Mouse (Mus musculus): ENCODE data around the gene Sat1. TPM values are rescaled to one million over a fixed set of nuclear protein-coding genes. Genes with fewer than 3 reads are reported as not detected.
"Not testable (repeated sequence)": the region's sequence is repeated elsewhere in the genome, so short reads cannot be mapped to it uniquely, and the experiment has no call there.

The Sat1 gene
- polyA plus RNA-seq, 1 experiment = 282 TPM

GRCm38 (mm10) chrX:155208671-155209070 is 7.6 kb downstream of the Sat1 start:
- no peak overlapping the region for H3K27ac ChIP-seq (ENCODE audit: control insufficient read depth, insufficient read depth, low read depth, low read length, poor library complexity)
- H3K4me3 ChIP-seq (replicated peaks; ENCODE audit: control insufficient read depth, low read depth, low read length) = no peak overlapping the region
- 52% methylated on average over 1 of the region's 1 CpGs for WGBS
- H3K4me1 ChIP-seq (ENCODE audit: control insufficient read depth, insufficient read depth, low read length) = no peaks in the 10 kb centered on the region
- TF ChIP-seq CTCF (IDR thresholded peaks at IDR 0.05; ENCODE audit: control insufficient read depth, insufficient read depth, low read length) (no peak), POLR2A (IDR thresholded peaks at IDR 0.05; ENCODE audit: borderline replicate concordance, control insufficient read depth, low read depth, low read length) (no peak)

DNA sequence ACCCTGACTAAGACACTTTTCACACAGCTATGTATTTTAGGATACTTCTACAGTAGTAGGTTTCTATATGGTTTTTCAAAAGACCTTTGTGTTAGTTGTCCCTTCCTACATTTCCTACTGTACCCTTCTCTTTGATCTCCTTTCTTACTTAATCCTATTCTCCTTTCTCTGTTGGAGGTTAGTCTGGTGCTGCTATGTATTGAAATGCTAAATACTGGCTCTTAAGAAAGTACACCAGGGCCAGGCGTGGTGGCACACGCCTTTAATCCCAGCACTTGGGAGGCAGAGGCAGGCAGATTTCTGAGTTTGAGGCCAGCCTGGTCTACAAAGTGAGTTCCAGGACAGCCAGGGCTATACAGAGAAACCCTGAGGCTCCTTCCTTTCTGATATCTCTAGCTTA is 10.8 kb downstream of the Sat1 start:
- WGBS = 78% methylated on average over 2 of the region's 2 CpGs
- not testable (repeated sequence) for H3K27ac ChIP-seq (ENCODE audit: control insufficient read depth, insufficient read depth, low read depth, low read length, poor library complexity); H3K4me3 ChIP-seq (replicated peaks; ENCODE audit: control insufficient read depth, low read depth, low read length); H3K4me1 ChIP-seq (ENCODE audit: control insufficient read depth, insufficient read depth, low read length)

- Histone ChIP-seq H3K27ac (ENCODE audit: control insufficient read depth, insufficient read depth, low read depth, low read length, poor library complexity) (no peak overlapping the region), H3K4me1 (ENCODE audit: control insufficient read depth, insufficient read depth, low read length) (no peaks in the 10 kb centered on the region), H3K4me3 (replicated peaks; ENCODE audit: control insufficient read depth, low read depth, low read length) (no peak overlapping the region)
- 50% methylated on average over 2 of the region's 2 CpGs for WGBS
- TF ChIP-seq POLR2A (IDR thresholded peaks at IDR 0.05; ENCODE audit: borderline replicate concordance, control insufficient read depth, low read depth, low read length) (no peak), CTCF (IDR thresholded peaks at IDR 0.05; ENCODE audit: control insufficient read depth, insufficient read depth, low read length) (no peak)
These were observed 13.6 kb downstream of the Sat1 start for GRCm38 (mm10) chrX:155202406-155203305.

- Histone ChIP-seq H3K27ac (ENCODE audit: control insufficient read depth, insufficient read depth, low read depth, low read length, poor library complexity) (no peak overlapping the region), H3K4me3 (replicated peaks; ENCODE audit: control insufficient read depth, low read depth, low read length) (no peak overlapping the region), H3K4me1 (ENCODE audit: control insufficient read depth, insufficient read depth, low read length) (no peaks in the 10 kb centered on the region)
- no peak for TF ChIP-seq CTCF (IDR thresholded peaks at IDR 0.05; ENCODE audit: control insufficient read depth, insufficient read depth, low read length)
- 87% methylated on average over 1 of the region's 1 CpGs for WGBS
These were observed 14.4 kb downstream of the Sat1 start for GRCm38 (mm10) chrX:155201799-155202198.

DNA sequence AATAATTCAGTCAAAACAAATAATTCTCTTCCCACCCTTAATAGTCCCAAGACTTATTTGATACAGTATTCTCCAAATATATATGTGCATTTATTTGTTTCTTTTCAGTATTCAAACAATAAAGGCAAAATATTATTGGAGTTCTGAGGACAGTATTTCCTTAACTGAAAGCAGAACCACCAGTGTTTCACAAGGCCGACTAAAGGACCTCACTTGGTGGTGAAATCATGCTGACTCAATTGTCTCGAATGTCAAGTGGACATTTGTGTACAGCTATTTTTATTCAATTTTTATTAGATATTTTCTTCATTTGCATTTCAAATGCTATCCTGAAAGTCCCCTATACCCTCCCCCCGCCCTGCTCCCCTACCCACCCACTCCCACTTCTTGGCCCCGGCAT is 21.3 kb downstream of the Sat1 start:
- 59% methylated on average over 4 of the region's 4 CpGs for WGBS
- Histone ChIP-seq H3K4me3 (replicated peaks; ENCODE audit: control insufficient read depth, low read depth, low read length) (no peak overlapping the region), H3K27ac (ENCODE audit: control insufficient read depth, insufficient read depth, low read depth, low read length, poor library complexity) (no peak overlapping the region), H3K4me1 (ENCODE audit: control insufficient read depth, insufficient read depth, low read length) (no peaks in the 10 kb centered on the region)
- TF ChIP-seq CTCF (IDR thresholded peaks at IDR 0.05; ENCODE audit: control insufficient read depth, insufficient read depth, low read length) (no peak), POLR2A (IDR thresholded peaks at IDR 0.05; ENCODE audit: borderline replicate concordance, control insufficient read depth, low read depth, low read length) (no peak)

- no peak for TF ChIP-seq CTCF (IDR thresholded peaks at IDR 0.05; ENCODE audit: control insufficient read depth, insufficient read depth, low read length)
- TF ChIP-seq POLR2A (IDR thresholded peaks at IDR 0.05; ENCODE audit: borderline replicate concordance, control insufficient read depth, low read depth, low read length) = no peak
- no peaks in the 10 kb centered on the region for H3K4me1 ChIP-seq (ENCODE audit: control insufficient read depth, insufficient read depth, low read length)
- H3K4me3 ChIP-seq (replicated peaks; ENCODE audit: control insufficient read depth, low read depth, low read length) = no peak overlapping the region
- H3K27ac ChIP-seq (ENCODE audit: control insufficient read depth, insufficient read depth, low read depth, low read length, poor library complexity) = no peak overlapping the region
- WGBS = 63% methylated on average over 5 of the region's 5 CpGs
These were observed 22.4 kb downstream of the Sat1 start for GRCm38 (mm10) chrX:155193732-155194443.

DNA sequence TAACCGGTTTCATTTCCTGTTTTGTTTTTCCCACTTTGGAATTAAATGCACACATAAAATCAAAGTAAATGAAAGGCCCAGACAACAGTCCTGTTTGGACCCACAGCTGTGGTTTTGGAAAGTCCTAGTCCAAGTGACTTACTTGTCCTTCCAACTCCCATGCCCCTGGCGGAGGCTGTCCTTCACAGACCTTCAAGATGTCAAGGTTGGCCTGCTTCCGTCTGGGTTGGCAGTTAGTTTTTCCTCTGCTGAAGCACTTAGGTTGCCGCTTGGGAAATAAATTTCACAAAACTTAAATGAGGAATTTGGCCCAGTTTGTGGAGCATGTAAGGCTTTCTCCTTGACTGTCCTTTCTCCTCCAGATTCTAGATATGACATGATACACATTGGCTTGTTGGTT is 24.3 kb downstream of the Sat1 start:
- Histone ChIP-seq H3K27ac (ENCODE audit: control insufficient read depth, insufficient read depth, low read depth, low read length, poor library complexity) (no peak overlapping the region), H3K4me3 (replicated peaks; ENCODE audit: control insufficient read depth, low read depth, low read length) (no peak overlapping the region), H3K4me1 (ENCODE audit: control insufficient read depth, insufficient read depth, low read length) (no peaks in the 10 kb centered on the region)
- TF ChIP-seq CTCF (IDR thresholded peaks at IDR 0.05; ENCODE audit: control insufficient read depth, insufficient read depth, low read length) (no peak), POLR2A (IDR thresholded peaks at IDR 0.05; ENCODE audit: borderline replicate concordance, control insufficient read depth, low read depth, low read length) (no peak)
- WGBS = 71% methylated on average over 4 of the region's 4 CpGs

DNA sequence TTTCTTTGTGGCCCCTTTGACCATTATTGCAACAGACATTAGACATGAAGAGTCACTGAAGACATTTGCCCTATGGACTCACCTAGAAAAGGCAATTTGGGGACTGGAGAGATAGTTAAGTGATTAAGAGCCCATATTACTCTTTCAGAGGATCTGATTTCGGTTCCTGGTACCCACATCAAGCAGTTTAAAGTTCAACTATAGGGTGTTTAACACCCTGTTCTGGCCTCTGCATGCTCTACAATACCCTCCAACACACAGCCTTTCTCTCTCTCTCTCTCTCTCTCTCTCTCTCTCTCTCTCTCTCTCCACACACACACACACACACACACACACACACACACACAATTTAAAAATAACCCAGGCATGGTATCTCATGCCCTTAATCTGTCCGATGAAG is 38.6 kb downstream of the Sat1 start:
- no peak for TF ChIP-seq POLR2A (IDR thresholded peaks at IDR 0.05; ENCODE audit: borderline replicate concordance, control insufficient read depth, low read depth, low read length)
- TF ChIP-seq CTCF (IDR thresholded peaks at IDR 0.05; ENCODE audit: control insufficient read depth, insufficient read depth, low read length) = no peak
- WGBS = 71% methylated on average over 2 of the region's 2 CpGs
- H3K4me3 ChIP-seq (replicated peaks; ENCODE audit: control insufficient read depth, low read depth, low read length) = no peak overlapping the region
- no peaks in the 10 kb centered on the region for H3K4me1 ChIP-seq (ENCODE audit: control insufficient read depth, insufficient read depth, low read length)
- H3K27ac ChIP-seq (ENCODE audit: control insufficient read depth, insufficient read depth, low read depth, low read length, poor library complexity) = no peak overlapping the region

All from bone marrow, adult 2 months (tissue).